Mouse (Mus musculus) telencephalon, adult 2 months (tissue): Measurements from ENCODE around the gene Slc9c1.
"Not testable (repeated sequence)": the region's sequence is repeated elsewhere in the genome, so short reads cannot be mapped to it uniquely, and the experiment has no call there.

Experiments used
- DNase-seq: peaks from one replicate; pipeline ENCODE4 v3.0.0-alpha.2; 2011; ENCODE audit warnings: low read depth, low spot score

Slc9c1 gene

DNA sequence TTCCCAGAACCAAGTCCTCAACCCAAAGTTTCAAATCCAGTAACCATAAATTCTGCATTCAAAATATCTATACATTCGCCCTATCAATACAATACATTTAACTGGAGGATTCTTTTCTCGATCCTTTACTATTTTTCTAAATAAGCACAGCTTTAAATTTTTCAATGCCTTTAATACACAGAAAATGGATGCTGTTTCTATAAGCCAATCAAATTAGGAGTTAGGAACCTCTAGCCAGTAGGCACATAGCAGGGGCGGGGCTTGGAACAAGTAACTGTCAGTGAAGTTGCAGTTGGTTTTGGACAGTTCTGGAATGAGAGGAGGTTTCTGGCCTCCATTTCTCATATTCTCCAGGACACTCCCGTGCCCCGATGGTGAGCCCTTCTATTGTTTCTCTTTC, at the start of gene Slc9c1:
Slc9c1 (plus strand) TSS at position 301 of the 400 bp plus-strand sequence.
- no peak for DNase-seq

GRCm38 (mm10) chr16:45492927-45493326, 42.2 kb upstream of the Slc9c1 start, which contains the start of gene Gm609:
Gm609 (minus strand) TSS chr16:45492969.
- no peak for DNase-seq

GRCm38 (mm10) chr16:45495326-45495725, 39.8 kb upstream of the Slc9c1 start:
- DNase-seq, result no peak

GRCm38 (mm10) chr16:45525551-45525950, 9.6 kb upstream of the Slc9c1 start:
- no peak for DNase-seq

GRCm38 (mm10) chr16:45531950-45532349, 3.2 kb upstream of the Slc9c1 start, which contains the start of gene Gm17783:
Gm17783 (minus strand) TSS chr16:45532050.
- DNase-seq, result no peak

- not testable (repeated sequence) for DNase-seq
These were observed 3.2 kb downstream of the Slc9c1 start for GRCm38 (mm10) chr16:45538342-45538741.

GRCm38 (mm10) chr16:45542108-45542507, 7.0 kb downstream of the Slc9c1 start:
- DNase-seq, result no peak

DNA sequence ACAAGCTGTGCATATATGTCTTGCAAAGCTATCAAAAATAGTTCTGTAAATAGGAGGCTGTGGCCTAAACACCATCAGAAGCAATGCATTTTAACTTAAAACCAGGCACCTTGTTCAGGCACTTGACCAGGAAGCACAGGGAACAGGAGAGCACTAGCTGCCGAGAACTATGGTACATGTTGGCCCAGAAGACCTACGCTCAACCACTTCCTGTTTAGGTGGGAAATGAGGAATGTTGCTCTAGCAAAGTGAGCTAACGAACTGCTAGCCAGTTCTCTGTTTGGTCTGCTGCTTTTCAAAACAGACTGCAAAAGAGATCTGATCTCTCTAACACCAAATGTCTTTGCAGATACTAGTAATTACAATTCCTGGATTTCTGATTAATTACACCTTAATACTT, 9.2 kb downstream of the Slc9c1 start:
- no peak for DNase-seq

DNA sequence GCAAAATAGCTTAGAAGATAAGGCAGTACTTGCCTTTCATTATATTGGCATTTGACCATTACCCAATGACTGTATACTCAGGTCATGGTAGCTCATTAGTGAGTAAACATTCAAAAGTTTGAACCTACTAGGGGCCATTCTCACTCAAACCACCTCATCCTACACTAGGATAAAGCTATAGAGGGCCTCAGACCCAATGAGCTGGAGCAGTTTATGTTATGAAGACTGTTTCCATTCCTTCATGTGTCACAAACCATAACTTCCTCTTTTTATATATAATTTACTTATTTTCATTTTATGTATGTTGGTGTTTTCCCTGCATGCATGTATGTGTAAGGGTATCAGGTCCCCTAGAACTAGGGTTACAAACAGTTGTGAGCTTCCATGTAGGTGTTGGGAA, 12.9 kb downstream of the Slc9c1 start:
- DNase-seq, result no peak

DNA sequence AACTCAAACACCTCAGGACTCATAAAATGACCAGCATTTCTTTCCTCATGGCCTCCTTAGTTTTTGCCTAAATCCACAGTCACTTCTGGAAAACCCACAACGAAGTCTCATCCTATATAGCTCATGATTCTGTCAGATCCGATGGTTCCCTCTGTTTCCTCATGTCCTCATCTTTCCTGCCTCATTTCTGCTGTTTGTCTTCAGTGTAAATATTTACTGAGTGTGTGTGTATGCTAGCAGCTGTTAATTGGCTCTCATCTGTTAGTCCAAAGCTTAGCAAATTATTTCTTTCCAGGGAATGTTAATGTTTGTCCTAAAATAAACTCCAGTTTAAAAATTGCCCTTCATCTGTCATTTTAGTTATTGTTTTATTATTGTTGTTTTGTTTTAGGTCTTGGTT, 16.5 kb downstream of the Slc9c1 start:
- no peak for DNase-seq

DNA sequence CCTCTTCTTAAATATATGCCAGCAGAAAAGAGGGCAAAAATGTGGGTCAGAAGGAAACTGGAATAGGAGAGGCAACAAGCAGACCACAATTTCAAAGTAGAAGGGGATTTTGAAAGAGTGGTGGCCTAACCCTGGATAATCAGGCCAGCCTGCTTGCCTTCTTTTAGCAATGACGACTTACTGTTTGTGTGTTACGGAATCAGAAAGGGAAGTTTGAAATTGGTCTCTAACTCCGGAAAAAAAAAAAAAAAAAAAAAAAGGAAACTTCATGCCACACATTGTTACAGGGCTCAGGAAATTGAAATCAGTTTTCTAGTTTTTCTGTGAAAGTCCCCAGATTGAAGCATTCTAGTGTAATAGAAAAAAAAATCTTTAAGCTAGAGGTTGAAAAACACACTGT, 26.6 kb downstream of the Slc9c1 start:
- no peak for DNase-seq

DNA sequence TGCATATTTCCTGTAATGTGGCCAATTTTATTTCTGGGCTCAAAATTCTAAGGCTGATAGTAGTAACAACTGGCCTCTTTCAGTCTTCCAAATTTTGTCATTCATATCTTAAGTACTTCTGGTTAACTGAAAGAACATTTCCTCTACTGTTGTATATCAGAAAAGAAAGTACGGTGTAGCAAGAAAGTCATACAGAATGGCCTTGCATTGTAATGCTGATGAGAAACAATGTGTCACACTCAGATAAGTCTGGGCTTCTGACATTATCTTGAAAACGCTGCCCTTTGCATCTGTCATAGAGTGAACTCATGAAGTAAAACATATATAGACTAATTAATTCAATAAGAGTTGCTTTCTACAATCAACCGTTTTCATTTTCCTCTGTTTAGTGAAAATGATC, 37.2 kb downstream of the Slc9c1 start:
- DNase-seq, result no peak

DNA sequence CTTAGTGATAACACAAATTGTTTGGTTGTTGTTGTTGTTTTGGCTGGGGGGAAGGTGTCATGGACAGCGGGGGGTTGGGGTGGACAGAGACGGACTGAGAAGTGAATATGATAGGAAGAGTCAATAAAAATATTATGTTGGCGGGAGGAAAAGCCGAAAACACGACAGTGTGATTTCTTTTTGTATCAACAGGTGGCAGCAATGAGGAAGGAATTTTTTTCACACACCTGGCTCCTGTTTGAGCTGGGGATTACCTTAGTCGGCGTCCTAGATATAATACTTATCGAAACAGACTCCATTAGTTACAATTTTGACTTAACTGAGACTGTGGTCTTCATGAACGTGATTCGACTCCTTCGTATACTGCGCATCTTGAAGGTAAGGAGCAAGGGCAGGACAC, 44.8 kb downstream of the Slc9c1 start:
- DNase-seq, result no peak

- no peak for DNase-seq
These were observed 47.4 kb downstream of the Slc9c1 start for GRCm38 (mm10) chr16:45582512-45582911.

- no peak for DNase-seq
These were observed 58.5 kb downstream of the Slc9c1 start for GRCm38 (mm10) chr16:45593656-45594055.

DNA sequence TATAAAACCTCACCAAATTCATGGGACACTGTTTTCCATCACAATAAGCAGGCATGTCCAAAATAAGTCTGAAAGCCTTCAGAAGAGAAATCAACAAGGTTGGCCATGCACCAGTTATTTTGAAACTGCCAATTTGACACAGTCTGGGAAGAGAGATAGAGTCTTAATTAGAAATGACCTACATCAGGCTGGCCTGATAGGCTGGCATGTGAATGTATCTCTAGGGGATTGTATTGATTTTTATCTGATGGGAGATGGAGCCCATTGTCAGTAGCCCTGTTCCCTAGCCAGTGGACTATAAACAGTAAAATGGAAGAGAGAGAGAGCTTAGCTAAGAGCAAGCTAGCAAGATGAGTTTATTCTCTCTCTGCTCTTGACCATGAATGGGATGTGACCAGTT, 60.4 kb downstream of the Slc9c1 start:
- DNase-seq, result no peak

- DNase-seq, result peak; percentile 31
These were observed 73.4 kb downstream of the Slc9c1 start for GRCm38 (mm10) chr16:45608481-45608954.

DNA sequence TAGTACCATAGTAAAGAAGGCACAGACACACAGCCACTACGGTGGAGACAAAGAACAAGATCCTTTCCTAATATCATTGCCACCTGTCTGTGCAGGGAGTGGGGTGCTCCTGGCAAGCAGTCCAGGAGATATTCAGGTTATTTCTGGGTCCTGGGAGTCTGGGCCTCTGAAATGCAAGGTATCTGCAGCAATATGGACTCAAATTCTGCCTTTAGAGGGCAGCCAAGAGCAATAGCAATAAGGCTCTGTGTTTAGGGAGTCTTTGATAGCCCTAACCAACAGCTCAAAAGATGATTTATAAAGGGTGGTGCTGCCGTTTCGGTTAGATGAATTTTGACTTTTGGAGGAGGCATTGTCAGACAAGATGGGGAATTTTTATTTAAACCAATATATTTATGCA, 74.2 kb downstream of the Slc9c1 start:
- no peak for DNase-seq

DNA sequence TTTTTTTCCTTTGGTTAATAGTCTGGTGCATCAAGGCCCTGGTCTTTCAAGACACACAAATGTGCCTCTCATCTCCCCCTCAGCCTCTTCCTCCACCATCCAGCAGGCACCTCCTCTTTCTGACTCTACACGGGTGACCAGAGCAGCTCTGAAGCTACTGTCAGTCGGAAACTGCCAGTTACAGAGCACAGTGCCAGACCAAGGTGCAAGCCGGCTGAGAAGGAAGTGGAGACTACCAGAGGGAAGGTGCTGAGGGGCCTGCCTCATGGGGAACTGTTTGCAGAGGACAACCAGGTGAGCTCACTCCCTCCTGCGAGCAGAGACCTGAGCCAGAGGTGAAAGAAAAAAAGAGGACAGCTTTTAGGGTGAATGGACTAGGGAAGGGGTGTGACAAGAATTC, 75.2 kb downstream of the Slc9c1 start, which contains the start of gene Gcsam:
Gcsam (plus strand) TSS at position 114 of the 400 bp plus-strand sequence.
- no peak for DNase-seq

- DNase-seq, result no peak
These were observed 78.1 kb downstream of the Slc9c1 start for GRCm38 (mm10) chr16:45613247-45613646.

DNA sequence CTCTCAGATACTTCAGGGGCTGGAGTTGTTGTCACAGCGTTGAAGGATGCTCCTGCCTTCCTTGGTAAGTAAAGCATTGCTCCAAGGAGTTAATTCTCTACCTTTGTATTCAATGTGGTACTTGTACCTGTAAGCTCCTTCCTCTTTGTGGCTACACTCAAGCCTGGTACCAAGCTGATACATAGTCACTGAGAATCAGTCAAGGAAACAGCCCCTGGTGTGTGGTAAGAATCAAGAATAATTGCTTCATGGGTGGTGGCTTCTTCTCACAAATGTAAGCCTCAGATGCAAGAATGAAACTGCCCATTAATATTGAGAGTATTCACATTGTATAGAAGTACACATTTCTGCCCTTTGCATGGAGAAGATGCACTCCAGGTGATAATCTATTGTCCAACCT, 80.8 kb downstream of the Slc9c1 start:
- DNase-seq, result no peak

DNA sequence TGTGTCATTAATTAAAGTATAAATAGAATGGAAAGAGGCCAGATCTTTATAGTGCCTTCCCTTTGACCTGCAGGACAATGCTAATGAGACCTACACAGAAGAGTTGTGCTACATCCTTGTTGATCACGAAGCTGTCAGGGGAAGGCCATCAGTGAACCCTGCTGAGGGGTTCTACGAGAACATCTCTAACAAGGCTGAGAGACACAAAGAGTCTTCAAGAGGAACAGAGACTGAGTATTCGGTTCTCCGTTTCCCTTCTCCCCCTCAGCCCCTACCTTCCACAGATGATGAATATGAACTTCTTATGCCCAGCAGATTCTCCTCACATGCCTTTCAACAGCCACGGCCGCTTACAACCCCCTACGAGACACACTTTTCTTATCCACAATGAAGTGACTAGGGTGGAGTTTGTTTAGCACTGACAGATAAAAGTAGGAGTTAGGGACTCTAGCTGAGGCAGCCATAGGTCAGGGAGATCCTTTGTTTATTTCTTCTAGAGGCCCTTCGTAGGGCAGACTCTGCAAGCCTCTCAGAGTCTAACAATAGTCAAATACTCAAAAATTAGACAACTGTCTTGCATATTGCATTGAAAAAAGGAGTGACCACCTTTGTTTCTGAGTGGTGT, 84.8 kb downstream of the Slc9c1 start:
- DNase-seq, result no peak

DNA sequence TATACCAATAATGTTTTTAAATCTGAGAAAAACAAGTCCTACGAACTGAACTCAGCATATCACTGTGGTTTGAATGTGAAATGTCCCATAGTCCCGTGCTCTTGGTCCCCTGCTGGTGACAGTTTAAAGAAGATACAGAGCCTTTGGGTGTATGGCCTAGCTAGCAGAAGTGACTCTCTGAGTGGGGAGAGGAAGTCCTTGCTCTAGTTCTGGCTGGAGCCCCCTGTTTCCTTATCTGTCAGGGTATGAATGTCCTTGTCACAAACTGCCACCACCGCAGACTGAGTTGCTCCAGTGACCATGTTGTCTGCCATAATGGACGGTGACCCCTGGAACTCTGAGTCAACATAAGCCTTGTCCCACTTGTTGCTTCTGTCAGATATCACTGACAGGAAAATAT, 88.1 kb downstream of the Slc9c1 start:
- no peak for DNase-seq

GRCm38 (mm10) chr16:45624791-45625190, 89.7 kb downstream of the Slc9c1 start:
- DNase-seq, result no peak
